Mouse (Mus musculus): ENCODE measurements around the gene Hist3h2ba.

- TF ChIP-seq HCFC1 (IDR thresholded peaks at IDR 0.05; ENCODE audit: low read depth, low read length), result no peak
- TF ChIP-seq ZKSCAN1 (IDR thresholded peaks at IDR 0.05; ENCODE audit: borderline replicate concordance, low read depth, low read length), result no peak
- TF ChIP-seq KAT2A (IDR thresholded peaks at IDR 0.05; ENCODE audit: insufficient replicate concordance, low read length), result no peak
Measured at GRCm38 (mm10) chr11:58944136-58944535, 4.6 kb upstream of the Hist3h2ba start.

Data from CH12.LX (cell line).